Mouse (Mus musculus): ENCODE results near the gene Pip4k2a. TPM values are rescaled to one million over a fixed set of nuclear protein-coding genes. Genes with fewer than 3 reads are reported as not detected.

Gene Pip4k2a
- polyA plus RNA-seq, 1 experiment from 2014 or later, result 11.8 TPM

- ATAC-seq (ENCODE audit: low FRiP score, low TSS enrichment) (no peak), DNase-seq (no peak)
- Histone ChIP-seq H3K4me2 (ENCODE audit: low read length) (no peak overlapping the region), H3K27ac (replicated peaks; ENCODE audit: low read depth, low read length) (no peak overlapping the region), H3K4me3 (replicated peaks; ENCODE audit: low read depth, low read length) (no peak overlapping the region), H3K36me3 (ENCODE audit: control insufficient read depth, insufficient read depth, low read length) (no peaks in the 10 kb centered on the region), H3K27me3 (ENCODE audit: control insufficient read depth, insufficient read depth, low read length) (no peaks in the 10 kb centered on the region), H3K9ac (replicated peaks; ENCODE audit: low read length) (no peak overlapping the region), H3K9me3 (ENCODE audit: control insufficient read depth, low read length) (no peaks in the 10 kb centered on the region), H3K4me1 (ENCODE audit: control insufficient read depth, insufficient read depth, low read length) (0 out of 2 replicates have a peak, but pooled peaks cover 4% of the 10 kb centered on the region)
- WGBS, result 96% methylated on average over 5 of the region's 5 CpGs
Observed at GRCm38 (mm10) chr2:18853345-18853744, 144.6 kb downstream of the Pip4k2a start.

- H3K27me3 ChIP-seq (ENCODE audit: control insufficient read depth, insufficient read depth, low read length), result no peaks in the 10 kb centered on the region
- no peaks in the 10 kb centered on the region for H3K4me1 ChIP-seq (ENCODE audit: control insufficient read depth, insufficient read depth, low read length)
- H3K27ac ChIP-seq (replicated peaks; ENCODE audit: low read depth, low read length), result no peak overlapping the region
- no peak overlapping the region for H3K9ac ChIP-seq (replicated peaks; ENCODE audit: low read length)
- no peak overlapping the region for H3K4me2 ChIP-seq (ENCODE audit: low read length)
- 44% methylated on average over 8 of the region's 8 CpGs for WGBS
- H3K9me3 ChIP-seq (ENCODE audit: control insufficient read depth, low read length), result no peaks in the 10 kb centered on the region
- 0 out of 2 replicates have a peak, but pooled peaks cover 3% of the 10 kb centered on the region for H3K36me3 ChIP-seq (ENCODE audit: control insufficient read depth, insufficient read depth, low read length)
- DNase-seq (peak; percentile 20), ATAC-seq (ENCODE audit: low FRiP score, low TSS enrichment) (no peak)
- no peak overlapping the region for H3K4me3 ChIP-seq (replicated peaks; ENCODE audit: low read depth, low read length)
Observed at GRCm38 (mm10) chr2:18850657-18851056, 147.3 kb downstream of the Pip4k2a start.

GRCm38 (mm10) chr2:18848074-18848629 is 149.8 kb downstream of the Pip4k2a start:
- 81% methylated on average over 5 of the region's 5 CpGs for WGBS
- H3K36me3 ChIP-seq (ENCODE audit: control insufficient read depth, insufficient read depth, low read length), result peaks cover 3% of the 10 kb centered on the region; the same call in 1 of the 2 replicates
- ATAC-seq (ENCODE audit: low FRiP score, low TSS enrichment), result no peak; the same call in 1 of the 2 replicates
- no peak overlapping the region for H3K9ac ChIP-seq (replicated peaks; ENCODE audit: low read length)
- no peak overlapping the region for H3K27ac ChIP-seq (replicated peaks; ENCODE audit: low read depth, low read length)
- H3K4me3 ChIP-seq (replicated peaks; ENCODE audit: low read depth, low read length), result no peak overlapping the region
- DNase-seq, result no peak
- no peaks in the 10 kb centered on the region for H3K27me3 ChIP-seq (ENCODE audit: control insufficient read depth, insufficient read depth, low read length)
- H3K4me1 ChIP-seq (ENCODE audit: control insufficient read depth, insufficient read depth, low read length), result no peaks in the 10 kb centered on the region
- no peak overlapping the region for H3K4me2 ChIP-seq (ENCODE audit: low read length)
- H3K9me3 ChIP-seq (ENCODE audit: control insufficient read depth, low read length), result no peaks in the 10 kb centered on the region

GRCm38 (mm10) chr2:18842527-18842926 is 155.4 kb downstream of the Pip4k2a start:
- 91% methylated on average over 6 of the region's 6 CpGs for WGBS
- H3K9ac ChIP-seq (replicated peaks; ENCODE audit: low read length), result no peak overlapping the region
- DNase-seq (no peak), ATAC-seq (ENCODE audit: low FRiP score, low TSS enrichment) (no peak)
- H3K9me3 ChIP-seq (ENCODE audit: control insufficient read depth, low read length), result no peaks in the 10 kb centered on the region
- H3K4me3 ChIP-seq (replicated peaks; ENCODE audit: low read depth, low read length), result no peak overlapping the region
- no peak overlapping the region for H3K27ac ChIP-seq (replicated peaks; ENCODE audit: low read depth, low read length)
- H3K27me3 ChIP-seq (ENCODE audit: control insufficient read depth, insufficient read depth, low read length), result no peaks in the 10 kb centered on the region
- no peaks in the 10 kb centered on the region for H3K4me1 ChIP-seq (ENCODE audit: control insufficient read depth, insufficient read depth, low read length)
- peaks cover 3% of the 10 kb centered on the region; the same call in 1 of the 2 replicates for H3K36me3 ChIP-seq (ENCODE audit: control insufficient read depth, insufficient read depth, low read length)
- no peak overlapping the region for H3K4me2 ChIP-seq (ENCODE audit: low read length)

- Histone ChIP-seq H3K4me3 (replicated peaks; ENCODE audit: low read depth, low read length) (no peak overlapping the region), H3K9ac (replicated peaks; ENCODE audit: low read length) (no peak overlapping the region), H3K4me2 (ENCODE audit: low read length) (no peak overlapping the region), H3K9me3 (ENCODE audit: control insufficient read depth, low read length) (no peaks in the 10 kb centered on the region), H3K36me3 (ENCODE audit: control insufficient read depth, insufficient read depth, low read length) (no peaks in the 10 kb centered on the region; the same call in 1 of the 2 replicates), H3K27me3 (ENCODE audit: control insufficient read depth, insufficient read depth, low read length) (no peaks in the 10 kb centered on the region), H3K4me1 (ENCODE audit: control insufficient read depth, insufficient read depth, low read length) (no peaks in the 10 kb centered on the region), H3K27ac (replicated peaks; ENCODE audit: low read depth, low read length) (no peak overlapping the region)
- DNase-seq (no peak), ATAC-seq (ENCODE audit: low FRiP score, low TSS enrichment) (no peak)
- WGBS, result 94% methylated on average over 8 of the region's 8 CpGs
Observed at GRCm38 (mm10) chr2:18841051-18841450, 156.9 kb downstream of the Pip4k2a start.

- Histone ChIP-seq H3K27me3 (ENCODE audit: control insufficient read depth, insufficient read depth, low read length) (no peaks in the 10 kb centered on the region), H3K9me3 (ENCODE audit: control insufficient read depth, low read length) (no peaks in the 10 kb centered on the region)
Observed at GRCm38 (mm10) chr2:18839532-18839931, 158.4 kb downstream of the Pip4k2a start.

GRCm38 (mm10) chr2:18835266-18835908 is 162.5 kb downstream of the Pip4k2a start:
- Histone ChIP-seq H3K9ac (replicated peaks; ENCODE audit: low read length) (no peak overlapping the region), H3K36me3 (ENCODE audit: control insufficient read depth, insufficient read depth, low read length) (no peaks in the 10 kb centered on the region), H3K9me3 (ENCODE audit: control insufficient read depth, low read length) (no peaks in the 10 kb centered on the region), H3K4me2 (ENCODE audit: low read length) (no peak overlapping the region), H3K27me3 (ENCODE audit: control insufficient read depth, insufficient read depth, low read length) (no peaks in the 10 kb centered on the region), H3K4me1 (ENCODE audit: control insufficient read depth, insufficient read depth, low read length) (no peaks in the 10 kb centered on the region), H3K27ac (replicated peaks; ENCODE audit: low read depth, low read length) (no peak overlapping the region), H3K4me3 (replicated peaks; ENCODE audit: low read depth, low read length) (no peak overlapping the region)
- WGBS, result 91% methylated on average over 12 of the region's 12 CpGs
- DNase-seq, result no peak
- ATAC-seq (ENCODE audit: low FRiP score, low TSS enrichment), result no peak

More at GRCm38 (mm10) chr2:18839532-18839931, 158.4 kb downstream of the Pip4k2a start:
- no peak overlapping the region for H3K27ac ChIP-seq (replicated peaks; ENCODE audit: low read depth, low read length)
- no peak for ATAC-seq (ENCODE audit: low FRiP score, low TSS enrichment)
- no peaks in the 10 kb centered on the region; the same call in 1 of the 2 replicates for H3K36me3 ChIP-seq (ENCODE audit: control insufficient read depth, insufficient read depth, low read length)
- DNase-seq, result no peak
- H3K4me1 ChIP-seq (ENCODE audit: control insufficient read depth, insufficient read depth, low read length), result no peaks in the 10 kb centered on the region
- no peak overlapping the region for H3K9ac ChIP-seq (replicated peaks; ENCODE audit: low read length)
- 95% methylated on average over 4 of the region's 4 CpGs for WGBS
- H3K4me3 ChIP-seq (replicated peaks; ENCODE audit: low read depth, low read length), result no peak overlapping the region
- no peak overlapping the region for H3K4me2 ChIP-seq (ENCODE audit: low read length)

- Histone ChIP-seq H3K9me3 (ENCODE audit: control insufficient read depth, low read length) (no peaks in the 10 kb centered on the region), H3K36me3 (ENCODE audit: control insufficient read depth, insufficient read depth, low read length) (no peaks in the 10 kb centered on the region), H3K4me3 (replicated peaks; ENCODE audit: low read depth, low read length) (no peak overlapping the region), H3K27me3 (ENCODE audit: control insufficient read depth, insufficient read depth, low read length) (no peaks in the 10 kb centered on the region), H3K27ac (replicated peaks; ENCODE audit: low read depth, low read length) (no peak overlapping the region), H3K4me1 (ENCODE audit: control insufficient read depth, insufficient read depth, low read length) (no peaks in the 10 kb centered on the region), H3K9ac (replicated peaks; ENCODE audit: low read length) (no peak overlapping the region), H3K4me2 (ENCODE audit: low read length) (no peak overlapping the region)
- ATAC-seq (ENCODE audit: low FRiP score, low TSS enrichment) (no peak), DNase-seq (no peak)
- WGBS, result 90% methylated on average over 9 of the region's 9 CpGs
Observed at GRCm38 (mm10) chr2:18833024-18833590, 164.8 kb downstream of the Pip4k2a start.
